Mouse (Mus musculus) thymus, adult 2 months (tissue): ENCODE results near the gene Cyth1.

Source experiments
- CTCF ChIP-seq: fragments of 200-500 bp; IDR thresholded peaks from 2 replicates; pipeline ENCODE4 v1.5.1; 2012; ENCODE audit warnings: mild to moderate bottlenecking, control low read depth, low read length, moderate library complexity, borderline replicate concordance; ENCODE audit not compliant: control insufficient read depth, poor library complexity, insufficient read depth; ENCODE audit errors: extremely low read depth
- POLR2A ChIP-seq: fragments of 200-500 bp; IDR thresholded peaks from 2 replicates; pipeline ENCODE4 v1.6.1; 2012; ENCODE audit warnings: mild to moderate bottlenecking, low read length, control low read depth, moderate library complexity; ENCODE audit not compliant: control insufficient read depth, poor library complexity, insufficient read depth; ENCODE audit errors: extremely low read depth

- TF ChIP-seq CTCF (no peak), POLR2A (no peak)
Measured at GRCm38 (mm10) chr11:118220561-118221262, 27.7 kb downstream of the Cyth1 start.
